Mouse (Mus musculus) spleen, adult 10 weeks (tissue): ENCODE data around the gene Usp31. TPM values are rescaled to one million over a fixed set of nuclear protein-coding genes. Genes with fewer than 3 reads are reported as not detected.

Source experiments
- polyA plus RNA-seq: library from polyadenylated mRNA; stranded (reverse); fragments of 350-450 nt; fragmentation: Illumina TruSeq; extraction: RNeasy Lipid Tissue Mini Kit (QIAGEN cat#74804); gene quantifications from one replicate; pipeline ENCODE4 v1.2.3, GENCODE M21; 2015; ENCODE audit warnings: low replicate concordance; ENCODE audit not compliant: insufficient read depth

Usp31 gene
- polyA plus RNA-seq: 9.8 TPM

GRCm38 (mm10) chr7:121707073-121707667 is at the start of gene Usp31:
Usp31 (minus strand) TSS chr7:121707253.

GRCm38 (mm10) chr7:121734171-121734831 is 27.2 kb upstream of the Usp31 start, which contains the start of gene Scnn1g:
Scnn1g (plus strand) TSS chr7:121734479.

Other genes with a start within 250 kb of the Usp31 start
- gene Scnn1g, start 27.2 kb upstream of the Usp31 start, polyA plus RNA-seq: not detected
- gene Scnn1b, start 157.8 kb upstream of the Usp31 start, polyA plus RNA-seq: not detected